Mouse (Mus musculus) left cerebral cortex, adult 18-20 months (tissue): Measurements from ENCODE around the gene Zfp235. TPM values are rescaled to one million over a fixed set of nuclear protein-coding genes. Genes with fewer than 3 reads are reported as not detected.

Experiments used
- DNase-seq, 2 experiments: peaks; one replicate each; pipeline ENCODE4 v3.0.0; 2021 to 2022; ENCODE audit warnings: low spot score in 2 of 2, mixed read lengths in 1 of 2
- long read RNA-seq, 2 experiments: library from polyadenylated mRNA; stranded (forward); transcript quantifications; one replicate each; pipeline ENCODE4 v2.0.0; 2021
- total RNA-seq, 2 experiments: library from RNA; stranded (reverse); gene quantifications; 2 replicates each; pipeline ENCODE4 v1.2.3; 2021

Zfp235 gene
- 10 to 100 TPM; 22.2 to 22.8 TPM for total RNA-seq
- long read RNA-seq, experiment 1, transcript Zfp235-201 (4 exons, 3,373 nt): major isoform, 22 of 25 reads
- long read RNA-seq, experiment 1, partial matches to known transcripts: 2 of 25 reads
- long read RNA-seq, experiment 1, other reads (novel, unspliced or antisense): 0 of 25 reads
- long read RNA-seq, experiment 2, transcript Zfp235-201 (4 exons, 3,373 nt): major isoform, 11 of 19 reads
- long read RNA-seq, experiment 2, partial matches to known transcripts: 0 of 19 reads
- long read RNA-seq, experiment 2, other reads (novel, unspliced or antisense): 5 of 19 reads

GRCm38 (mm10) chr7:24133996-24134828 is at the start of gene Zfp235:
Gene Zfp235, plus strand, starts transcription at chr7:24134169.
- DNase-seq: peak; percentile 85 to 88

DNA sequence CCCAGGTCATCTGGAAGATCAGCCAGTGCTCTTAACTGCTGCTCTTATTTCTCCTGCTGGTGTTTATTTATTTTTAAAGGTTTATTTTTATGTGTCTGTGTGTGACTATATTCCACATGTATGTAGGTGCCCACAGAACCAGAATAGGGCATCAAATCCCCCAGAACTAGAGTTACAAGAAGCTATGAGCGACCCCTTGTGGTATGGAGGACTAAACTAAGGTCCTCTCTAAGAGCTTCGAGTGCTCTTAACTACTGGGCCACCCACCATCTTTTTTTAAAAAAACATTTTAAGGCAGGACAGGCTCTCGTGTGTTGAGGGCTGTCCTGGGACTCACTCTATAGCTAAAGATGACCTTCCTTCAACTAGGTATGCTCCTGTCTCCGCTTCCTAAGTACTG is 47.1 kb upstream of the Zfp235 start:
- DNase-seq: no peak

GRCm38 (mm10) chr7:24087485-24088125 is 46.4 kb upstream of the Zfp235 start:
- no peak for DNase-seq

DNA sequence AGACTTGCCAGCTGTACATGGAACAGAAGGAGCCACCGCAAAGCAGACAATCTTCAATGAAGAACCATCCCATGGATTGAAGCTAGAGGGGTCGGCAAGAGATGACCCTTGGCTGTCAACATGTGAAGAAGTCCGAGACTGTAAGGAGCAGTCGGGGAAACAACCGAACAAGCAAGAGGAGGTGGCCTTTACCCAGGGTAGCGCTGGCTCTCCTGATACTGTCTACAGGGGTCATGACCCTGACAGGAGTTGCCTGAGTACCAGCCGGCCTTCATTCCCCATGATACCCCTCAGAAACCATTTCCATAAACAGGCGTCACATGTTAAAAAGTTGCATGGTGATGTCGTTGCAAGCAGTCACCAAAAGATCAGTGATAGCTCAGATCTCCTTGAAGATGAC is 29.6 kb upstream of the Zfp235 start:
- no peak for DNase-seq

GRCm38 (mm10) chr7:24105144-24105703 is 28.7 kb upstream of the Zfp235 start:
- no peak for DNase-seq

- DNase-seq: no peak
Observed at GRCm38 (mm10) chr7:24110839-24111238, 23.1 kb upstream of the Zfp235 start.

- no peak for DNase-seq
Observed at GRCm38 (mm10) chr7:24111772-24112155, 22.2 kb upstream of the Zfp235 start.

DNA sequence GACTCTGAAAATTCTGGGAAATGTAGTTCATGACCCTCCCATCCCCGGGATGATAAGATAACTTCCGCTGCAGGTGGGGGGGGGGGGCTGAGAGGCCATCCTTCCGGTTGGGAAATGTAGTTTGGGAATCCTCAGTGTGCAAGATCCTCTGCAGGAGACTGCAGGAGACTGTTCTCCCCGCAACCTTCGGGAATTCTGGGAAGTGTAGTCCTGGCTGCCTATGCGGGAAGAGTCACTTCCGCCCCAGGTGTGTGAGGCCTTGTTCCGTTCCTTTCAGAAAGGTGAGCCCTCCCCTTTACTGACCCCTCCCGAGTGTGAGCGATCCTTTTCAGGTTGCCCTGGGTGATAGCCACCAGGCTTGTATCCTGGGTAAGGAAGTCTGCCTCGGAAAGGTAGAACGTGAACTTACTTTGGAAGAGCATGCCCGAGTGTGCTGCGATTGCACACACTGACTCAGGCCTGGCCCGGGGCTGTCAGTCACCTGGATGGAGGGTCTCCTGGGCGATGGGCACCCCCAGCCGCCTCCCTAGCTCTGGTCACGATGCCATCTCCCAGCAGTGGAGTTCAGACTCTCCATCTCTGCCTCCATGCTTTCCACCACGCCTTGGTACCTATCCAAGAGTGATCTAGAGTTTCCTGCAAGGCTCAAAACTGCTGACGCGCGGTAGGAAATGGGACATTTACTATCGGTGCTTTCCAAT is 21.7 kb upstream of the Zfp235 start, which contains the start of gene Zfp112:
TSS of gene Zfp112 (plus strand) at position 159 of the 701 bp plus-strand sequence.
- peak; percentile 81 to 86 for DNase-seq

- DNase-seq: peak; percentile 35 to 50
Observed at GRCm38 (mm10) chr7:24113001-24113400, 21.0 kb upstream of the Zfp235 start.

DNA sequence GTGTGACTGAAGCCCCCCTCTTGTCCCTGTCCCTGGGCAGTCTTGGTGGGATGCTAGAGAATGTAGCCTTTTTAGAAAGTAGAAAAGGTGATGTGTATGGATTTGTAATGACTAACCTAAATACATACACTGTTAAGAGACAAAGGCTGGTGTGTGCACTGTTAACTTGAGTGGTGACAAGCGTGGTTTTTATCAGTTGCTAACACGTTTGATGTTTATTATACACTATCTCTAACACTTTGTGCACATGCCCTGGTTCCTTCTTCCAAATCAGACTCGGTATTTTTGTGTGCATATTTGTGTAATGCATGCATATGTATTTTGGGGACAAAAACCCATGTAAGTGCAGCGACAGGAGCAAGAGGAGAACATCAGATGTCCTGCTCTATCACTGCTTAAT is 17.3 kb upstream of the Zfp235 start:
- DNase-seq: no peak

GRCm38 (mm10) chr7:24133425-24133995 is 459 bp upstream of the Zfp235 start:
- DNase-seq: no peak

DNA sequence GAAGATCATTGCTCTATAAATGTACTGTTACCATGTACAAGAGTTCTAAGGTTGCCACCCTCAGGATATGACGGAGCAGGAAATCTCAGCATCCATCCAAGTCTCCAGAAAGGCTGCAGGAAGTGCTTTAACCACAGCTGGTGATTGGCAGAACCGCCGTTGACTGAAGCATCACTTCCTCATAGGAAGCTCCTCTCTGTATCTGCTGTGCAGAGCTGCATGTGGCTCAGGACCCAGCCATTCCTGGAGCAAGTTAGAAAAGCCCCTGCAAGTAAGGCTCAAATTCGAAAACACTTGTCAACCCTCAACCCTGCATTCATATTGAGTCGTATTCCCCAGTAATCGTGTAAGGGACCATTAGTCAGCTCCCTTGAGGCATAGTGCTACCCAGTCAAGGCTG is 8.6 kb downstream of the Zfp235 start:
- DNase-seq: no peak

- DNase-seq: no peak
Observed at GRCm38 (mm10) chr7:24153272-24153671, 19.3 kb downstream of the Zfp235 start.

GRCm38 (mm10) chr7:24172191-24172590 is 38.2 kb downstream of the Zfp235 start:
- DNase-seq: no peak

GRCm38 (mm10) chr7:24174618-24175336 is 40.8 kb downstream of the Zfp235 start, which contains the start of gene Zfp114:
Gene Zfp114, plus strand, starts transcription at chr7:24175060.
- DNase-seq: peak; percentile 68 to 69

- no peak for DNase-seq
Observed at GRCm38 (mm10) chr7:24175337-24175711, 41.4 kb downstream of the Zfp235 start.

- DNase-seq: no peak
Observed at GRCm38 (mm10) chr7:24187611-24188010, 53.6 kb downstream of the Zfp235 start.

- DNase-seq: no peak
Observed at GRCm38 (mm10) chr7:24188901-24189570, 55.1 kb downstream of the Zfp235 start.

- no peak for DNase-seq
Observed at GRCm38 (mm10) chr7:24189571-24189944, 55.6 kb downstream of the Zfp235 start.
